Mouse (Mus musculus) neural tube, embryonic 12.5 days (tissue): ENCODE measurements at regions not wholly inside any gene's neighbourhood (a gene's known extent, or its start where the extent isn't known, plus 50 kb on each side); places are given as distances from the start of the nearest gene placed in this dataset.

ENCODE experiments used
- ATAC-seq: fragments of 200-750 bp; cut with Nextera tagmentation; 2 replicates; pipeline ENCODE4 v1.8.0; 2017; ENCODE audit warnings: low read depth, mild to moderate bottlenecking, moderate TSS enrichment, moderate library complexity; ENCODE audit not compliant: low FRiP score
- H3K27ac ChIP-seq: fragments of 300-500 bp; sonication (generic); 2 replicates; pipeline ENCODE4 v1.5.1; 2016
- H3K27me3 ChIP-seq: fragments of 300-500 bp; sonication (generic); replicated peaks from 2 replicates; pipeline ENCODE4 v1.6.1; 2016; ENCODE audit warnings: mild to moderate bottlenecking
- H3K36me3 ChIP-seq: fragments of 300-500 bp; sonication (generic); 2 replicates; pipeline ENCODE4 v1.6.1; 2016; ENCODE audit warnings: mild to moderate bottlenecking
- H3K4me1 ChIP-seq: fragments of 300-500 bp; sonication (generic); 2 replicates; pipeline ENCODE4 v1.6.1; 2016
- H3K4me2 ChIP-seq: fragments of 300-500 bp; sonication (generic); replicated peaks from 2 replicates; pipeline ENCODE4 v1.6.1; 2016; ENCODE audit warnings: mild to moderate bottlenecking
- H3K4me3 ChIP-seq: fragments of 300-500 bp; sonication (generic); 2 replicates; pipeline ENCODE4 v1.5.1; 2016
- H3K9ac ChIP-seq: fragments of 300-500 bp; sonication (generic); 2 replicates; pipeline ENCODE4 v1.6.1; 2016; ENCODE audit warnings: mild to moderate bottlenecking
- H3K9me3 ChIP-seq: fragments of 300-500 bp; sonication (generic); 2 replicates; pipeline ENCODE4 v1.6.1; 2016; ENCODE audit warnings: mild to moderate bottlenecking
- WGBS: fragments of 180-500 bp; shearing (Covaris S2); methylation state at CpG from one replicate; pipeline ENCODE4 v1.1.7; 2016; 5-methylcytosine and 5-hydroxymethylcytosine counted together

- no peak overlapping the region for H3K27ac ChIP-seq
- no peak for ATAC-seq
- H3K4me3 ChIP-seq: no peak overlapping the region
- WGBS: 62% methylated on average over 17 of the region's 17 CpGs
- H3K36me3 ChIP-seq: no peaks in the 10 kb centered on the region
- H3K4me2 ChIP-seq: no peak overlapping the region
- no peaks in the 10 kb centered on the region for H3K9me3 ChIP-seq
- no peaks in the 10 kb centered on the region for H3K27me3 ChIP-seq
- H3K4me1 ChIP-seq: no peaks in the 10 kb centered on the region
- H3K9ac ChIP-seq: no peak overlapping the region
Measured at GRCm38 (mm10) chr10:71485063-71485762, 137.7 kb downstream of the Ipmk start.

GRCm38 (mm10) chr10:71489791-71490190 lies 142.2 kb downstream of the Ipmk start:
- Histone ChIP-seq H3K4me1 (no peaks in the 10 kb centered on the region), H3K27me3 (no peaks in the 10 kb centered on the region), H3K27ac (no peak overlapping the region), H3K36me3 (no peaks in the 10 kb centered on the region), H3K9ac (no peak overlapping the region), H3K9me3 (no peaks in the 10 kb centered on the region), H3K4me3 (no peak overlapping the region), H3K4me2 (no peak overlapping the region)
- WGBS: 89% methylated on average over 7 of the region's 7 CpGs
- ATAC-seq: no peak

DNA sequence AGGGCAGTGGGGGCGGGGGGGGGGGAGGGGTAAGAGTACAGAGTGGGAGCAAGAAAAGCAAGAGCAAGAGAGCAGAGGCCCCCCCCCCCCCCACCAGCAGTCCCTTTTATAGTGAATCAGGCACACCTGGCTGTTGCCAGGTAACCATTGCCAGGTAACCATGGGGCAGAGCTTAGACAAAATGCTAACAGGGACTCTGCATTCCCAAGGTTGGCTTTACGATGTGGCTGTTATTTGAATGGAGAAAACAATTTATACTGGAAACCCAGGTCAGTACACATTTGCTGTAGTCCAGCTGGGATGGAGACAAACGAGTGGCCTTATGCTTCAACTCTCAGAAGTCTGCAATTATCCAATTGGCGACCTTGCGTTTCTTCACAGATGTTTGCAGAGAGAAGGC lies 154.5 kb downstream of the Ipmk start:
- H3K27me3 ChIP-seq: no peaks in the 10 kb centered on the region
- H3K4me3 ChIP-seq: no peak overlapping the region
- no peak overlapping the region for H3K27ac ChIP-seq
- H3K9ac ChIP-seq: no peak overlapping the region
- no peaks in the 10 kb centered on the region for H3K9me3 ChIP-seq
- ATAC-seq: no peak
- 54% methylated on average over 4 of the region's 5 CpGs for WGBS
- no peaks in the 10 kb centered on the region for H3K36me3 ChIP-seq
- no peak overlapping the region for H3K4me2 ChIP-seq
- H3K4me1 ChIP-seq: no peaks in the 10 kb centered on the region

GRCm38 (mm10) chr10:71504219-71504618 lies 156.7 kb downstream of the Ipmk start:
- no peaks in the 10 kb centered on the region for H3K4me1 ChIP-seq
- no peak for ATAC-seq
- 92% methylated on average over 1 of the region's 1 CpGs for whole genome bisulfite sequencing
- H3K9ac ChIP-seq: no peak overlapping the region
- no peaks in the 10 kb centered on the region for H3K27me3 ChIP-seq
- no peaks in the 10 kb centered on the region for H3K9me3 ChIP-seq
- no peak overlapping the region for H3K27ac ChIP-seq
- H3K4me3 ChIP-seq: no peak overlapping the region
- no peak overlapping the region for H3K4me2 ChIP-seq
- no peaks in the 10 kb centered on the region for H3K36me3 ChIP-seq

GRCm38 (mm10) chr10:71525290-71525689 lies 177.7 kb downstream of the Ipmk start:
- no peaks in the 10 kb centered on the region for H3K4me1 ChIP-seq
- ATAC-seq: no peak
- H3K4me2 ChIP-seq: no peak overlapping the region
- no peaks in the 10 kb centered on the region for H3K27me3 ChIP-seq
- H3K36me3 ChIP-seq: no peaks in the 10 kb centered on the region
- H3K9me3 ChIP-seq: no peaks in the 10 kb centered on the region
- 67% methylated on average over 2 of the region's 2 CpGs for WGBS
- H3K27ac ChIP-seq: no peak overlapping the region
- no peak overlapping the region for H3K4me3 ChIP-seq
- H3K9ac ChIP-seq: no peak overlapping the region

DNA sequence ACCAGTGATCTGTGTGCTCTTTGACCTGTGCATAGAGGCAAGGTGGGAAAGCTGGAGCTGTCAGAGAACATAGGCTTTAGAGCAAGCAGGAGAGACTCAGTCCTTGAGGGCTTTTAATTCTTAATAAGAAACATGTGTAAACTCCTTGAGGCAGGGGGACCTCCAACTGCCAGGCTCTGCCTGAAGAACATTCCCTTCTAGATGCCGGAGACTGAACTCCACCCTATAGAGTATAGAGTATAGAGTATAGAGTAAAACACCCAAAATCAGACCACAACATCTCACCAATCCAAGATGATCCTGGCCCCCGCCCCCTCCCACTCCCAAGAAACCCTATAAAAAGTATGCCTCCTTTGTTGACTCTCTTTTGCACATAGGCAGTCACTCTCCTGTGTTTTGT lies 186.2 kb downstream of the Ipmk start:
- Histone ChIP-seq H3K36me3 (no peaks in the 10 kb centered on the region), H3K27me3 (no peaks in the 10 kb centered on the region), H3K9me3 (no peaks in the 10 kb centered on the region), H3K9ac (no peak overlapping the region), H3K4me2 (no peak overlapping the region), H3K4me1 (no peaks in the 10 kb centered on the region), H3K27ac (no peak overlapping the region), H3K4me3 (no peak overlapping the region)
- WGBS: 91% methylated on average over 2 of the region's 2 CpGs
- ATAC-seq: no peak

DNA sequence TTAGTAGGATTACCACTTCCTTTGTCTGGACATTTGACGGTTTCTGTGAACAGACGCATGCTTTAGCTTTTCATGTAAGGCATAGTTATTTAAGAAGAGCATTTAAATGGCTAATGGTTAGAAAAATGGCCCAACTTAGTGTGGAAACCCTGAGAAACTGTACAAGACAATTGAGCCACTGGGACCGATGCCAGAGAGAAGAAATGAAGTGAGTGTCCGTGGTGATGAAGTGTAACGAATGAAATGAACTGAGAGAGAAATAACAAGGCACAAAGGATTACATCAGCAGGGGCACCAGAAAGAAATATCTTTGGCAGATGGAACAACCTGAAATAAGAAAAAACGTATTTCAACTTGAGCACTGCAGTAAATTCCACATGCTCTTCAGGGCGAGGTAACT lies 197.9 kb downstream of the Ipmk start:
- H3K4me2 ChIP-seq: no peak overlapping the region
- H3K4me3 ChIP-seq: no peak overlapping the region
- no peaks in the 10 kb centered on the region for H3K4me1 ChIP-seq
- ATAC-seq: no peak
- WGBS: 73% methylated on average over 7 of the region's 7 CpGs
- H3K27ac ChIP-seq: no peak overlapping the region
- H3K36me3 ChIP-seq: no peaks in the 10 kb centered on the region
- no peak overlapping the region for H3K9ac ChIP-seq
- H3K9me3 ChIP-seq: no peaks in the 10 kb centered on the region
- no peaks in the 10 kb centered on the region for H3K27me3 ChIP-seq

- H3K27ac ChIP-seq: no peak overlapping the region
- no peak overlapping the region for H3K9ac ChIP-seq
- H3K36me3 ChIP-seq: no peaks in the 10 kb centered on the region
- no peaks in the 10 kb centered on the region for H3K9me3 ChIP-seq
- 87% methylated on average over 7 of the region's 7 CpGs for WGBS
- no peaks in the 10 kb centered on the region for H3K4me1 ChIP-seq
- H3K4me3 ChIP-seq: no peak overlapping the region
- ATAC-seq: no peak
- H3K27me3 ChIP-seq: no peaks in the 10 kb centered on the region
- no peak overlapping the region for H3K4me2 ChIP-seq
Measured at GRCm38 (mm10) chr10:71546507-71546906, 198.9 kb downstream of the Ipmk start.

DNA sequence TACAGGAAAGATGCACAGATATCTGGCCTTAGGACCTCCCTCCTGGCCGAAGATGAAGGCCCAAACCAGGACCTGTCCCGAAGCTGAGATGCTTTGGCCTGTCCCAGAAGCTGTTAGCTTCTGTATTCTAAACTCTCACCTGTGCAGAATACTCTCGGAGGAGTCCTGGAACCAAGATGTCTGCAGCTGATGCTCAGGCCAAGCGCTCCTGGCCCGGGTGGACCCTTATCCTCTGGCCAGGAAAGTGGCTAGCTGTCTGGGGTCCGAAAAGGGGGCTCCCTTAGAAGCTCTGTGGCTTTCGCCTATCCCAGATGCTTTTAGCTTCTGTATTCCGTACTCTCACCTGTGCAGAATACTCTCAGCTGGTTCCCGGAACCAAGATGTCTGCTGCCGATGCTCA lies 236.2 kb downstream of the Ipmk start:
- no peak overlapping the region for H3K4me2 ChIP-seq
- H3K9me3 ChIP-seq: 0 out of 2 replicates have a peak, but pooled peaks cover 5% of the 10 kb centered on the region
- H3K27ac ChIP-seq: no peak overlapping the region
- H3K4me1 ChIP-seq: no peaks in the 10 kb centered on the region
- ATAC-seq: no peak
- no peaks in the 10 kb centered on the region for H3K36me3 ChIP-seq
- WGBS: 90% methylated on average over 10 of the region's 10 CpGs
- H3K9ac ChIP-seq: no peak overlapping the region
- H3K27me3 ChIP-seq: no peaks in the 10 kb centered on the region
- H3K4me3 ChIP-seq: no peak overlapping the region

GRCm38 (mm10) chr10:71598515-71598914 lies 251.0 kb downstream of the Ipmk start:
- no peaks in the 10 kb centered on the region for H3K4me1 ChIP-seq
- H3K27ac ChIP-seq: no peak overlapping the region
- ATAC-seq: no peak
- no peaks in the 10 kb centered on the region for H3K9me3 ChIP-seq
- no peak overlapping the region for H3K9ac ChIP-seq
- H3K27me3 ChIP-seq: no peaks in the 10 kb centered on the region
- no peaks in the 10 kb centered on the region for H3K36me3 ChIP-seq
- 91% methylated on average over 6 of the region's 6 CpGs for WGBS
- no peak overlapping the region for H3K4me3 ChIP-seq
- H3K4me2 ChIP-seq: no peak overlapping the region

DNA sequence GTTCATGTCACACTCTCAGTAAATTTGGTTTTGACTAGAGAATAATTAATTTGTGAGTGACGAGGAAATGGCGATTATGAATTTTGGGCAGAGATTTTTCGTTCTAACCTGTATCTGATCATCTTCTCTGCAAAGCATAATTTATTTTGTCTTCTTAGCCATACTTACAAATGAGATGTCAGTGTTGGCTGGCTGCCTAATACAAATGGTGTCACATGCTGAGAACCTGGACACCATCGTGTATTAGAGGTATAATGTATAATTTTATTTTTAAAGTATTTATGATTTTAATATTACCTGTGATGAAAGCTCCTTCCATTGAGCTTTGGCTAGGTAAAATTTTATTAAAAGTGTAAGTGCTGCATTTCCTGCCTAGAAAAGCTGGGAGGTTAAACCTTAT lies 266.2 kb downstream of the Ipmk start:
- 93% methylated on average over 4 of the region's 4 CpGs for WGBS
- ATAC-seq: no peak

GRCm38 (mm10) chr10:71617156-71617555 lies 269.6 kb downstream of the Ipmk start:
- no peak for ATAC-seq
- H3K36me3 ChIP-seq: no peaks in the 10 kb centered on the region
- H3K4me2 ChIP-seq: no peak overlapping the region
- H3K27ac ChIP-seq: no peak overlapping the region
- no peak overlapping the region for H3K4me3 ChIP-seq
- H3K4me1 ChIP-seq: no peaks in the 10 kb centered on the region
- H3K9me3 ChIP-seq: no peaks in the 10 kb centered on the region
- 83% methylated on average over 4 of the region's 4 CpGs for WGBS
- H3K9ac ChIP-seq: no peak overlapping the region
- no peaks in the 10 kb centered on the region for H3K27me3 ChIP-seq

More for the DNA sequence above, 266.2 kb downstream of the Ipmk start:
- H3K9ac ChIP-seq: no peak overlapping the region
- no peaks in the 10 kb centered on the region for H3K9me3 ChIP-seq
- no peak overlapping the region for H3K4me3 ChIP-seq
- H3K4me2 ChIP-seq: no peak overlapping the region
- H3K4me1 ChIP-seq: no peaks in the 10 kb centered on the region
- no peaks in the 10 kb centered on the region for H3K36me3 ChIP-seq
- no peaks in the 10 kb centered on the region for H3K27me3 ChIP-seq
- no peak overlapping the region for H3K27ac ChIP-seq

DNA sequence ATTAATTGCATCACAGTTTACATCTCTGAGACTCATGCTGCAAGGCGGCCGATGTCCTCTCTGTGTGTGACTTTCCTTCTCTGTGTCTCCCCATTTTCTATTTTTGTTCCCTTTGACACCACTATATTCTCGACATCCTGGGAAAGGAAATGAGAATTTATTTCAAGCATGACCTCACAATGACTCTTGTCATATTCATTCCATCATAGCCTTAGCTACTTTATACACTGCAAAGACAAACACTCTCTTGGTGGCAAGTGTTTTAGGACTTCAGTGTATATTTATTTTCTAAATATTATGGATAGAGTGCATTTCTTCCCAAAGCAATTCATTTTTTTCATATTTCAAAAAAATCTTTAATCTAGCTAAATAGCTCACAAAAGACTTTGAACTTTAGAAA lies 298.5 kb downstream of the Ipmk start:
- Histone ChIP-seq H3K9me3 (no peaks in the 10 kb centered on the region), H3K4me3 (no peak overlapping the region), H3K27me3 (no peaks in the 10 kb centered on the region), H3K9ac (no peak overlapping the region), H3K36me3 (no peaks in the 10 kb centered on the region), H3K4me2 (no peak overlapping the region), H3K4me1 (no peaks in the 10 kb centered on the region), H3K27ac (no peak overlapping the region)
- ATAC-seq: no peak
- 78% methylated on average over 3 of the region's 3 CpGs for WGBS
